Mouse (Mus musculus): ENCODE measurements at regions not wholly inside any gene's neighbourhood (a gene's known extent, or its start where the extent isn't known, plus 50 kb on each side); places are given as distances from the start of the nearest gene placed in this dataset.

DNA sequence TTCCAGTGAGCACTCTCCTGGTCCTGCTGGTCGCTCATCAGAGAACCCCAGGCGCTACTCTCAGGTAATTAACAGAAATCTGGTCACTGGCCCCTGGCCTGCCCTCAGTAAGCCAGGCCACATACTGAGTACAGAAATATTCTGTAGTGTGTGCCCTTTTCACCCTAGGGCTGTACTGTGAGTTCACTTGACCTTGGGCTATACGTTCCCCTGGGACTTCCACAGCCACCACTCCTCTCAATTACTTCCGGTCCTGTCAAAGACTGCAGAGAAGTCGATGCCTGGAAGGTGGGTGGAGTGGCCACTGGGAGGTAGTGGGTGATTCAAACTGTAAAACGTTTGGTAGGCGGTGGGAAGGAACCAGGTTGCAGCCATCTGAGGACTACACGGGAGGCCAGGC, 159.3 kb upstream of the Csf3r start:
- TF ChIP-seq CTCF (IDR thresholded peaks at IDR 0.05; ENCODE audit: extremely low read depth, insufficient read depth, insufficient read length, insufficient replicate concordance) (no peak), POLR2A (IDR thresholded peaks at IDR 0.05; ENCODE audit: low read depth, low read length) (no peak)

All from spleen, adult 2 months (tissue).